Mouse (Mus musculus): ENCODE measurements around the gene Slc2a1. TPM values are rescaled to one million over a fixed set of nuclear protein-coding genes. Genes with fewer than 3 reads are reported as not detected.

Gene Slc2a1
- polyA plus RNA-seq, 1 experiment from 2014 or later, result 204 TPM

DNA sequence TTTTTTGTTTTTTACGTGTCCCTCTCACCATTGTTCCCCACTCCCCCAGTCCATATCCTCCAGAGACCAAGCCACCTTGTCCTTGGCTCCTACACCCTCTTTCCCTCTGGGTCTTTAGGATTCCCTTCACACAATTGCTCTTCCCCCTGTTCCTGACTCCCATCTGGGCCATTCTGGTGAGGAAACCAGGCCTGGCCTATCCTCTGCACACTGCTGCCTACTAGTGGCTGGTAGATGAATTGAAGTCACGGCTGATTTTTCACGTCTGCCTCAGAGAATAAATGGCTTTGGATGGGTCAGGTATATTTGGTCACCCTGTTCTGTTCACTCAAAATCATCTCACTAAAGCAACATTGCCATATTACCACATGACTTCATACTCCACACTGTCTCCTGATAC lies 31.6 kb downstream of the Slc2a1 start:
- H3K27ac ChIP-seq, result no peak overlapping the region
- WGBS, result 46% methylated on average over 3 of the region's 3 CpGs

DNA sequence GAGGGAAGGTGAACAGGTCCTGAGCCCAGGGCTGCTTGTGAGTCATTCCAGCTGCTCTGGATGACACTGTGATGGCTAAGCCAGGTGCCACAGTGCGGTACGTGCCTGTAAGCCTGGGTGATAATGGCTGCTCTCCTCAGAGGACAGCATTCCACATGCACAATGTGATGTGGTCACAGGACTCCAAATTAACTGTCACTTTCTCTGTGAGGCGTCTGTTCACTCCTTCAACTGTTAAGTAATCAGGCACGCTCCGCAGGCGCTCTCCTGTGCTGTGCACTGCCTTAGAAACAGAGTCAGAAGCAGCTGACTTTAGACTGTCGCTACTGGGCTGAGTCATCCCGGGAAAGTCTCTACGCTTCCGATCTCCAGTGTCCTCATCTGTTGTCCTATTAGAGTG lies 32.7 kb downstream of the Slc2a1 start:
- H3K27me3 ChIP-seq (ENCODE audit: poor library complexity, severe bottlenecking), result peaks cover 14% of the 10 kb centered on the region; the same call in 1 of the 2 replicates
- no peaks in the 10 kb centered on the region for H3K9me3 ChIP-seq
- 67% methylated on average over 10 of the region's 10 CpGs for WGBS

More for the DNA sequence above, 31.6 kb downstream of the Slc2a1 start:
- DNase-seq (ENCODE audit: extremely low spot score, low spot score), result peak; percentile 51
- H3K27me3 ChIP-seq (ENCODE audit: poor library complexity, severe bottlenecking), result peaks cover 14% of the 10 kb centered on the region; the same call in 1 of the 2 replicates
- H3K4me1 ChIP-seq, result peaks cover 38% of the 10 kb centered on the region
- H3K4me3 ChIP-seq, result no peak overlapping the region
- peaks cover 35% of the 10 kb centered on the region for H3K36me3 ChIP-seq (replicated peaks)
- H3K9me3 ChIP-seq, result no peaks in the 10 kb centered on the region

DNA sequence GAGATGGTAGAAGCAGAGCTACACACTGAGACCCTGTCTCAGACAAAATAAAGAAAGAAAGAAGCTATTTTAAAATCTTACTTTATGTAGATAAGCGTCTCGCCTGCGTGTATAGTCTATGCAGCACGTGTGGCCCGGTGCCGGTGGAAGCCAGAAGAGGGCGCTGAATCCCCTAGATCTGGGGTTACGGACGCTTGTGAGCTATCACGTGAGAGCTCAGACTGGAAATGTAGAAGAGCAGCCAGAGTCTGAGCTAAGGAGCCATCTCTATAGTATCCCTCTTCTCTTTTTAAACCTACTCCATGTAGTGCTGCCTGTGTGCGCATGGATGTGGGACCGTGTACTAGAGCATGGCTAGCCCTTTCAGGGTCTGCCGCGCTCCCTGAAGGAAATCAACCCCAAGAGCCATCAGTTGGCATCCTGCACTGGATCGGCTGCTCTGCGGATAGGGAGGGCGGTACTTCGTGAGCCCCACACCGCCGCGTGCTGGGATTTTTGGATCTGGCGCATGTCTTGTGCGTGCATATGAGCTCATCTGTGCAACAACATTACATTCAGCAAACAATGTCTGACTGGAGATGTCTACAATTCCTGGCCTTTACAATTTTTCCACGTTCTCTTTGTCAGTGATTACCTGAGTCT lies 33.8 kb downstream of the Slc2a1 start:
- Histone ChIP-seq H3K36me3 (replicated peaks) (peaks cover 13% of the 10 kb centered on the region), H3K4me3 (peak overlapping the region; percentile 41), H3K27me3 (ENCODE audit: poor library complexity, severe bottlenecking) (peaks cover 14% of the 10 kb centered on the region; the same call in 1 of the 2 replicates), H3K4me1 (peaks cover 31% of the 10 kb centered on the region), H3K9me3 (no peaks in the 10 kb centered on the region), H3K27ac (peak overlapping the region; percentile 70)
- WGBS, result 27% methylated on average over 24 of the region's 24 CpGs
- DNase-seq (ENCODE audit: extremely low spot score, low spot score), result peak; percentile 72

More for the DNA sequence above, 32.7 kb downstream of the Slc2a1 start:
- Histone ChIP-seq H3K36me3 (replicated peaks) (peaks cover 25% of the 10 kb centered on the region), H3K27ac (no peak overlapping the region), H3K4me3 (no peak overlapping the region), H3K4me1 (peaks cover 38% of the 10 kb centered on the region)
- DNase-seq (ENCODE audit: extremely low spot score, low spot score), result no peak

GRCm38 (mm10) chr4:119146816-119147215 lies 38.3 kb downstream of the Slc2a1 start:
- Histone ChIP-seq H3K27ac (no peak overlapping the region), H3K27me3 (ENCODE audit: poor library complexity, severe bottlenecking) (peaks cover 14% of the 10 kb centered on the region; the same call in 1 of the 2 replicates), H3K4me3 (no peak overlapping the region), H3K9me3 (no peaks in the 10 kb centered on the region), H3K4me1 (peaks cover 14% of the 10 kb centered on the region), H3K36me3 (replicated peaks) (no peaks in the 10 kb centered on the region)
- no peak for DNase-seq (ENCODE audit: extremely low spot score, low spot score)
- 92% methylated on average over 7 of the region's 7 CpGs for WGBS

GRCm38 (mm10) chr4:119147347-119147746 lies 38.8 kb downstream of the Slc2a1 start:
- 92% methylated on average over 5 of the region's 5 CpGs for WGBS
- DNase-seq (ENCODE audit: extremely low spot score, low spot score), result no peak
- no peak overlapping the region for H3K4me3 ChIP-seq
- H3K27ac ChIP-seq, result no peak overlapping the region
- H3K27me3 ChIP-seq (ENCODE audit: poor library complexity, severe bottlenecking), result peaks cover 14% of the 10 kb centered on the region; the same call in 1 of the 2 replicates
- no peaks in the 10 kb centered on the region for H3K9me3 ChIP-seq
- H3K4me1 ChIP-seq, result peaks cover 12% of the 10 kb centered on the region
- H3K36me3 ChIP-seq (replicated peaks), result no peaks in the 10 kb centered on the region

GRCm38 (mm10) chr4:119148741-119149140 lies 40.2 kb downstream of the Slc2a1 start:
- no peak for DNase-seq (ENCODE audit: extremely low spot score, low spot score)
- 91% methylated on average over 11 of the region's 11 CpGs for WGBS
- Histone ChIP-seq H3K27me3 (ENCODE audit: poor library complexity, severe bottlenecking) (0 out of 2 replicates have a peak, but pooled peaks cover 4% of the 10 kb centered on the region), H3K27ac (no peak overlapping the region), H3K9me3 (no peaks in the 10 kb centered on the region), H3K4me3 (no peak overlapping the region), H3K36me3 (replicated peaks) (no peaks in the 10 kb centered on the region), H3K4me1 (peaks cover 9% of the 10 kb centered on the region)

DNA sequence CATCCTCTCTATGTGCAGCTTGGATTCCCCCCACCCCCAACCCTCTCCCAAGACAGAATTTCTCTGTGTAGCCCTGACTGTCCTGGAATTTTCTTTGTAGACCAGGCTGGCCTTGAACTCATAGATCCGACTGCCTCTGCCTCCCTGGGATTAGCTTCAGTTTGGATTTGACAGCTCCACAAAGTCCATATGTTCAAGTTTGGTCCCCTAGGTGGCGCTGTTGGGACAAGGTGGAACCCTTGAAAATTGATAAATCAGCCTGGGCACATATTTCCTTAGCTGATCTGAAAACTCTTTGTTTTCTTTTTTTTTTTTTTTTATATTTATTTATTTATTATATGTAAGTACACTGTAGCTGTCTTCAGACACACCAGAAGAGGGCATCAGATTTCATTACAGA lies 48.7 kb downstream of the Slc2a1 start:
- peak; percentile 38 for DNase-seq (ENCODE audit: extremely low spot score, low spot score)
- Histone ChIP-seq H3K36me3 (replicated peaks) (no peaks in the 10 kb centered on the region), H3K27me3 (ENCODE audit: poor library complexity, severe bottlenecking) (no peaks in the 10 kb centered on the region), H3K4me1 (no peaks in the 10 kb centered on the region), H3K4me3 (no peak overlapping the region), H3K27ac (no peak overlapping the region), H3K9me3 (no peaks in the 10 kb centered on the region)
- 35% methylated on average over 2 of the region's 2 CpGs for WGBS

DNA sequence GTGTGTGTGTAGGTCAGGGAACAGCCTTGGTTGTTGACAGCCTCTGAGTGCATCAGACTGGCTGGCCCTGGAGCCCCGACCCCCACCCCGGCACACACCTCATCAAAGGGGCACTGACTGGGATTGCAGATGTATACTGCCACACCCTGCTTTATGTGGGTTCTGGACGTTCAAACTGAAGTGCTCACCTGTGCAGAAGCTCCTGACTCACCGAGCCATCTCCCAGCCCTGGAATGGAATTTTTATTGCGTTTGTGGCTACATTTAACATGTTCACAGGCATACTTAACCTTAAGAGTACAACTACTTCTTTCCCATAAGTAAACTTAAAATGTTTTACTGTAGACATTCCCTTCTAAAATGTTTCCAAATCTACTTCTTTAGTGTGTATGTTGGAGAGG lies 49.4 kb downstream of the Slc2a1 start:
- Histone ChIP-seq H3K9me3 (no peaks in the 10 kb centered on the region), H3K36me3 (replicated peaks) (no peaks in the 10 kb centered on the region), H3K27ac (no peak overlapping the region), H3K27me3 (ENCODE audit: poor library complexity, severe bottlenecking) (no peaks in the 10 kb centered on the region), H3K4me1 (no peaks in the 10 kb centered on the region), H3K4me3 (no peak overlapping the region)
- no peak for DNase-seq (ENCODE audit: extremely low spot score, low spot score)
- WGBS, result 85% methylated on average over 5 of the region's 5 CpGs

DNA sequence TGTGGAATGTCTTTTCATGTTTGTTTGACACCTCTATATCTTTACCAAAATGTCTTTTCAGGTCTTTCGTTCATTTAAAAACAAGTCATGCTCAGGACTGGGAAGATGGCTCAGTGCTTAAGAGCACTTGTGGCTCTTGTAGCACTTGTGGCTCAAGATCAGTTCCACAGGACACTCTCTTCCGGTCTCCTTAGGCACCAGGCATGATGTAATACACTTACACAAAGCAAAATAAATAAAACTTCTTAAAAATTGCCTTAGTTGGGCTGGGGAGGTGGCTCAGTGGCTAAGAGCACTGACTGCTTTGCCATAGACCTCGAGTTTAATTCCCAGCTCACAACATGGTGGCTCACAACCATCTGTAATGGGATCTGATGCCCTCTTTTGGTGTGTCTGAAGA lies 52.8 kb downstream of the Slc2a1 start:
- no peak overlapping the region for H3K4me3 ChIP-seq
- H3K36me3 ChIP-seq (replicated peaks), result no peaks in the 10 kb centered on the region
- no peaks in the 10 kb centered on the region for H3K27me3 ChIP-seq (ENCODE audit: poor library complexity, severe bottlenecking)
- 83% methylated on average over 3 of the region's 3 CpGs for WGBS
- no peaks in the 10 kb centered on the region for H3K4me1 ChIP-seq
- DNase-seq (ENCODE audit: extremely low spot score, low spot score), result no peak
- H3K27ac ChIP-seq, result no peak overlapping the region
- H3K9me3 ChIP-seq, result no peaks in the 10 kb centered on the region

DNA sequence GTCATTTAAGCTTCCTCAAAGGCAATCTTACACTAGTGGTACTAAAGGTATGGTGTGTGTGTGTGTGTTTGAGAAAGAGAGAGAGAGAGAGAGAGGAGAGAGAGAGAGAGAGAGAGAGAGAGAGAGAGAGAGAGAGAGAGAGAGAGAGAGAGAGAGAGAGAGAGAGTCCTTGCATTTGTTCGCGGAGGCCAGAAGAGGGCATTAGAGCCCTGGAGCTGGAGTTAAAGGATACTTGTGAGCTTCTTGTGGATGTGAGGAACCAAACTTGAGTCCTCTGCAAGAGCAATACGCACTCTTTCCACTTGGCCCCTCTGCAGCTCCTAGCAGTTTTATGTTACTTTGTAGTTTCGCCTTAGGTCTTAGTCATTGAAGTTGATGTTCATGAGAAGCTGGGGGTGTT lies 54.5 kb downstream of the Slc2a1 start:
- H3K36me3 ChIP-seq (replicated peaks), result peaks cover 2% of the 10 kb centered on the region
- no peaks in the 10 kb centered on the region for H3K27me3 ChIP-seq (ENCODE audit: poor library complexity, severe bottlenecking)
- 69% methylated on average over 4 of the region's 4 CpGs for WGBS
- H3K4me1 ChIP-seq, result no peaks in the 10 kb centered on the region
- no peak overlapping the region for H3K4me3 ChIP-seq
- no peak overlapping the region for H3K27ac ChIP-seq
- no peaks in the 10 kb centered on the region for H3K9me3 ChIP-seq
- DNase-seq (ENCODE audit: extremely low spot score, low spot score), result no peak

DNA sequence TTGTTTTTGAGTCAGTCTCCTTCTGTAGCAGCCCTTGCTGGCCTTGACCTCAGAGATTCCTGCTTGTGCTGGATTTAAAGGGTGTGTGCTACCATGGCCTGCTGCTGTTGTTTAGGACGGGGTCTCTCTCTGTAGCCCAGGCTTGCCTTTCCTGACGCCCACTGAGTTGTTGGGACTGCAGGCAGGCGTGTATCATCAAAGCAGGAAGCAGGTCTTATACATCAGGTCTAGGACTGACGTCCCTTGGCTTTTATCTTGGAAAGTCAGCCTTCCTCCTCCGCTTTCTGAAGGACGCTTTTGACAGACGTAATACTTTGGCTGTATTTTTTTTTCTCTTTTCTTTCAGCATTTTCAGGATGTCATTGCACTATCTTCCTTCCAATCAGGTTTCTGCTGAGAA lies 57.4 kb downstream of the Slc2a1 start:
- WGBS, result 82% methylated on average over 7 of the region's 7 CpGs
- H3K4me1 ChIP-seq, result peaks cover 8% of the 10 kb centered on the region
- no peak overlapping the region for H3K4me3 ChIP-seq
- H3K9me3 ChIP-seq, result no peaks in the 10 kb centered on the region
- H3K27ac ChIP-seq, result no peak overlapping the region
- H3K36me3 ChIP-seq (replicated peaks), result peaks cover 31% of the 10 kb centered on the region
- no peaks in the 10 kb centered on the region for H3K27me3 ChIP-seq (ENCODE audit: poor library complexity, severe bottlenecking)
- no peak for DNase-seq (ENCODE audit: extremely low spot score, low spot score)

DNA sequence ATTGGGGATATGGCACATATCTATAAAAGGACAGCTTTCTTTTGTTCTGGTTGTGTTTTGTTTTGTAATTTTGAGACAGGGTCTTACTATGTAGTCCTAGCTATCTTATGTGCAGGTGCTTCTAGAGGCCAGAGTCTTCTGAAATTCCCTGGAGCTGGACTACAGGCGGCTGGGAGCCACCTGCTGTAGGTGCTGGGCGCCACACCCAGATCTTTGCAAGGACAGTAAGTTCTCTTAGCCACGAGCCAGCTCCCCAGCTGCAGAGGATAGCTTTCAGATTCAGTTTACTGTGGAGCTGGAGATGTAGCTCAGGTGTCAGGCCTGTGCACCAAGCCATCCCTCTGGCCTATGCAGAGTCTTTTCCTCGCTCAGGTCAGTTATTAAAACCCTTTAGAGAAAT lies 58.6 kb downstream of the Slc2a1 start:
- Histone ChIP-seq H3K9me3 (no peaks in the 10 kb centered on the region), H3K4me3 (no peak overlapping the region), H3K36me3 (replicated peaks) (peaks cover 37% of the 10 kb centered on the region), H3K4me1 (peaks cover 8% of the 10 kb centered on the region), H3K27me3 (ENCODE audit: poor library complexity, severe bottlenecking) (no peaks in the 10 kb centered on the region), H3K27ac (no peak overlapping the region)
- 86% methylated on average over 4 of the region's 4 CpGs for WGBS
- no peak for DNase-seq (ENCODE audit: extremely low spot score, low spot score)

- peaks cover 37% of the 10 kb centered on the region for H3K36me3 ChIP-seq (replicated peaks)
- H3K27ac ChIP-seq, result no peak overlapping the region
- DNase-seq (ENCODE audit: extremely low spot score, low spot score), result peak; percentile 82
- no peaks in the 10 kb centered on the region for H3K27me3 ChIP-seq (ENCODE audit: poor library complexity, severe bottlenecking)
- no peaks in the 10 kb centered on the region for H3K9me3 ChIP-seq
- H3K4me3 ChIP-seq, result no peak overlapping the region
- H3K4me1 ChIP-seq, result peaks cover 11% of the 10 kb centered on the region
- WGBS, result 11% methylated on average over 4 of the region's 4 CpGs
Measured at GRCm38 (mm10) chr4:119167663-119168062, 59.2 kb downstream of the Slc2a1 start.

Data from forebrain, embryonic 10.5 days (tissue).